Mouse (Mus musculus) spleen, embryonic (tissue): Measurements from ENCODE around the gene Atm.

Experiments used
- CTCF ChIA-PET: fragments of 350-600 bp; sonication (Branson Sonifier 250); formaldehyde crosslinking; loops from one replicate; lab custom pipeline; 2022; lab: Charles Lee

The Atm gene

DNA sequence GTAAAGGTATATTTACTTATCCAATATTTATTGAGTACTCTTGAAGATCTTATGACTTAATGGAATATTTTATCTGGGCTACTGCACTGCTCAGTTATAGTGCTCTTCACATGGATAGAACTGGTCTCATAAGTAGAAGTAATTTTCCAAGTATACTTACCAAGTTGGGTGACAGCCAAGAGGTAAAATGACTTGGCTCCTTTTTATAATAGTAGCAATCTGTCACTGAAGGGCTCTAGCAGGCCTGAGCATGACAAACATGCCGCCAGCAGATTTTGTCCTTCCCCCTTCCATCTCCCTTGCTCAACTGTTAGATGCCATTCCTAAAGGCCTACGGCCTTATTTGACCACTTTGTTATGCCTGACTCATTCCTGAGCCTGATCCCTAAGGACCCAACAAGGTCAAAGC lies 127.6 kb downstream of the Atm start:
- CTCF ChIA-PET, result no interaction called here

DNA sequence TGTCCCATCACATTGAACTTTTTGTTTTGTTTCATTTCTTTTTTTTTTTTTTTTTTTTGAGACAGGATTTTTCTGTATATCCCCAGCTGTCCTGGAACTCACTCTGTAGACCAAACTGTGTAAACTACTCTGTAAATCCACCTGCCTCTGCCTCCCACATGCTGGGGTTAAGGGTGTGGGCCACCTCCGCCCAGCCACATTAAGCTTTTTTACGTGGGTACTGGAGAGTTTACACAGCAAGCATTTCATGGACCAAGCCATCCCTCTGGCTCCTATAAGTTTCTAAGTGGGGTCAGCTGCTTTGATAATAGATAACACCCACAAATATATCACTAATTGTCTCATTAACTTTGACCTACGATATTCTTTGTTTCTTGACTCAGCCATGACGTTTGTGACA lies 128.0 kb downstream of the Atm start:
- CTCF ChIA-PET, result no interaction called here

DNA sequence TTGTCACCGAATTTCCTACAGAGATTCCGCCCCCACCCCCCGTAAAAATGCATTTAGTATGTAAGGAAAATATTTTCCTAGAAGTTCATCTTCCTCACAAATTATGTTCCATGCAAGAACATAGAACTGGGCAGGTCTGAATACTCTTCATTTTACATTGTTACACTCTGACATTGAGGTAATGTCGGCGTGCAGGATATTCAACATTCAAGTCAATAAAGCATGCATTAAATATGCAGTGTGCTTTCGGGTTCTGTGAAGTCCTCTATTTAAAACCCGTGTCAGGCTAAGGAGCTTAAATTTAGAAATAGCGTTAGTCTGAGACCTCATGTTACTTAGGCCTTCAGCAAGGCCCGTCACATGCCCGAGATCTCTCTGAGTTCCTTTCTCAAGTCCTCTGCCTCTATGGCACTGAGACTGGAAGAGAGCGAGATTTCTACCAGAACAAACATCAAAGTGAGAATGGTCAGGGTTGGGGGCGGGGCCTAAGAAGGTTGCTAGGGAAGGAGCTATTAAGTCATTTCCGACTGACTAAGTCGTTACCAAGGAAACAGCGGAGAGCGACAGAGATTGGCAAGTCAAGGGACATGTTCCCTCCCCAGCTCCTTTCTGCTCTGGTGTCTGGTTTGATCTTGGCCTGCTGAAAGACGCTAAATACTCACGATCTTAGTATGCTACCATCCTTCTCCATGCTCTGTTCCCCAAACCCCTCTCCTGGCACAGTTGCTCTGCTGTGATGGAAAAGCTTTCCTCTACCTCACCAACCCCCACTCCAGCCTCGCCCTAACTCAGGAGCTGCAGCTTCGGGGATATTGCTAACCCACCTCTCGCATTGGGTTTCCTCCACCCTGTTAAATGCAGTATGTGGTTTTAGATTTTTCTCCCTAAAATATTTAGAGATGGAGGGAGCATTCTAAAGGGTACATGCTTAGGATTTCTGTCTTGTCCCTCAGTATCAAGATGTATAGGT lies 131.5 kb downstream of the Atm start:
- CTCF ChIA-PET, result no interaction called here

DNA sequence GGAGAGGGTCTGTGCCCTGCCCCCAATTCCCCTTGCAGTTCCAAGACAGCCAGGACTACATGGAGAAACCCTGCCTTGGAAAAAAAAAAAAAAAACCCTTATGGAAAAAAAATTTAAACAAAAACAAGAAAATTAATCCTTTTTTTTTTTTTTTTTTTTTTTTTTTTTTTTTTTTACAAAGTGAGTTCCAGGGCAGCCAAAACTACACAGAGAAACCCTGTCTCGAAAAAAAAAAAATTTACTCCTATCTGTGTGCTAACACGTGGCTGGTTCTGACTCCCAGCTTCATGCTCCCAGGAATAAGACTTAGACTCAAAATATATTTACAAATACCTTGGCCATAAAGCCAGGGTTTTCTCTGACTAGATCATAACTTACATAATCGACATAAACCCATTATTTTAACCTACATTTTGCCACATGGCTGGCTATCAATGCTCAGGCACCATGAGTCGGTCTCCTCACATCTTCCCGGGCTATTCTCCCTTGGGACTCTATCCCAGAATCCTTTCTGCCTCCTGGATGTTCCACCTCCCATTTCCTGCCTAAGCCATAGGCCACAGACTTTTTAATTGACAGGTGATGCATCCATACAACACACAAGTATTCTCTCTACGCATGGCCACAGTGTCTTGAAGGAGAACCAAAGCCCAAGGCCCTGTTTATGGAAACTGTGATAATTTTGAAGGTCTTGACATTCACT lies 132.3 kb downstream of the Atm start:
- CTCF ChIA-PET, result no interaction called here

DNA sequence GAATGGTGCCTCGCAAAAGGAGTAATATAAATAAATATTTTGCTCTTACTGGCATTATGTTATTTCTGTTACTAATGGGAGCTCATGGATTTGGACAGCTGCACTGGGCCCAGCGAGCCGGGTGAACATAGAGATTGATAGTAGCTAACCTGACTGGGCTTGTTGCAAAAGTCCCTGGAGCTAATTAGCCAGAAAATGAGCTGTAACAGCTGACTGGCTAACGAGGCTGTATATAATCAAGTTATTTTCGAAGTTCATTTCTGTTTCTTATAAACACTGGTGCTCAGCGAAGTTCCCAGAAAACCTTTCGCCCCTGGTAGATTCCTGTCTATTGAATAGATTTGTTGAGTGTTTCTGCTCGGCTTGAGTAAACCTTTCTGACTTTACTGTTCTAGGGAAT lies 133.5 kb downstream of the Atm start:
- CTCF ChIA-PET, result interaction anchor here (0.7 kb wide), 1 partner anchor 12 kb away, joined by 4 read pairs; no protein-coding TSS in a partner anchor

DNA sequence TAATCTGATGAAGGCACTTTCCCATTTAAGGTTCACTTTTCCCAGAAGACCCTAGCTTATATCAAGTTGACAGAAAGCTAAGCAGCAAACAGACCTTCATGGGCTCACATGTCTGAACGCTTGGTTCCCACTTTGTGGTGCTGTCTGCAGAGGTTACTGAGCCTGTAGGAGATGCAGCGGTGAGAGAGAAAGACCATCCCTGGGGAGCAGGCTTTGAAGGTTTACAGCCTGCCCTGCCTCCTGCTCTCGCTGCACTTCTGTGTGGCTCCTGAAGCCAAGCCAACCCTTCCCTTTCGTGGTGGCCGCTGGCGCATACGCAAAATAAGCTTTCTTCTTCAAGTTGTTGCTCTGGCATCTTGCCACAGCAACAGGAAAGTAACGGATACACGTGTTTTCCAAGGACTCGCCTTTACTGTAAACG lies 134.2 kb downstream of the Atm start, which contains the start of gene 4930550C14Rik:
4930550C14Rik (plus strand) TSS at position 35 of the 421 bp plus-strand sequence.
- CTCF ChIA-PET, result interaction anchor here (0.7 kb wide), 1 partner anchor 12 kb away, joined by 4 read pairs; no protein-coding TSS in a partner anchor

DNA sequence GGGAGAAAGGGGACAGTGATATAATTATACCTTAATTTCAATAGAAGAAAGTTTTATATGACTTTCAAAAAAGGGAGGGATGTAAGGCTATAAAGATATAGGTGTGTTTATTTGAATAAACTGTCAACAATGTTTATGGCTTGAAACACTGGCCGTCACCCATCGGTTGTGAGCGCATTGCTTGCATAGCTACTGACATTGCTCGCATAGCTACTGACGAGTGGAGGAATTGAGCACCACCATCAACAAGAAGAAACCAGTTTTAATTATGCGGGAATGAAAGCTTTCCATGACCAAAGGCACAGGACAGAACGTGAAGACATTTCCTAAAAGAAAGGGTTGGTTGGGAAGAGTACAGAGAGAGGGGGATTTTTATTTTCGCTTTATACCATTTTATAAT lies 135.4 kb downstream of the Atm start:
- CTCF ChIA-PET, result interaction anchor here (0.7 kb wide), 1 partner anchor 110 kb away, joined by 3 read pairs; no protein-coding TSS in a partner anchor

DNA sequence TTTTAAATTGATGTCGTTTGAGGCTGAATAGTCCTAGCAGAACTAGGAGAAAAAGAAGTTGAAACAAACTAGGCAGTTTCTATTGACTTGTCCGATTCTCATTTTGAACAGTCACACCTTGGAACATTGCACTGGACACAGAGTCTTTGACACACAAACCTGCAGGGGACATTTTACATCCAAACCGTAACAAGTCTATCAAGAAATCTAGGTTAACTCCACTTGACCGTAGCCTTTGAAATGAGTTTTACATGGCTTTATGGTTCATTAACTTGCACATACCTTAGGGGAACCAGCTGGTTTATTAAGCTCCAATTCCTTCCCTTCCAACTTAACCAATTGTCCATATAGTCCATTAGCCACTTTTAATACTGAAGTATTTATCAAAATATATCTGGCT lies 135.8 kb downstream of the Atm start:
- CTCF ChIA-PET, result no interaction called here

DNA sequence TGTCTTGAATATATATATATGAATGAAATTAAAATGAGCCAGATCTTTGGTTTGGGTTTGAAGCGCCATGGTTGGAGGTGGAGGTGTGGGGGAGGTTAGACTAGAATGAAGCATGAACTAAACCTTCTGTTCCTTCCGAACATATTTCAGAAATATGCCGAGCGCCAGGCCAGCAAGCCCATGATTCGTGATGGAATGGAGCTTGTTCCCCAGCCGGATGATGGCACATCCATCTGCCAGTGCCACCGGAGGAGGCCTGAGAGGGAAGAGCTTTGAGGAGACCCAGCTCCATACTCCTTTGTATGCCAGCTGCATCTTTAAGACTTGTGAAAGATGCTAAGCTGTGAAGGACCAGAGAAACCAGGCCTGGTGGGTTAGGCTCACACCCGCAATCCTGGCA lies 137.0 kb downstream of the Atm start:
- CTCF ChIA-PET, result no interaction called here

DNA sequence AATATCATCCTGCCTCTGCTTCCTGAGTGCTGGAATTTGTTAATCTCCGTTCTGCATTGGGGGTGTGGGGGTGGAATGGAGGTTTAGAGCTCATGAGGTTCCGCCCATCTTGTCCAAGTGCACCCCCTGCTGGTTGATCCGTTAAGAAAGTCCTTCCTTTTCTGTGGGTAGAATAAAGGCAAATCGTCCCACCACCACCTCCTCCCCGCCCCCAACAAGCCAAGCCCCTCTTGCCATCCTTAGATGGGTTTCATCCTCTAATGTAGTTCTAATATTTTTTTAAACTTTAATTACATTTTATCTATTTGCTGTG lies 138.2 kb downstream of the Atm start:
- CTCF ChIA-PET, result interaction anchor here (1.1 kb wide), 1 partner anchor 130 kb away, joined by 3 read pairs; no protein-coding TSS in a partner anchor

DNA sequence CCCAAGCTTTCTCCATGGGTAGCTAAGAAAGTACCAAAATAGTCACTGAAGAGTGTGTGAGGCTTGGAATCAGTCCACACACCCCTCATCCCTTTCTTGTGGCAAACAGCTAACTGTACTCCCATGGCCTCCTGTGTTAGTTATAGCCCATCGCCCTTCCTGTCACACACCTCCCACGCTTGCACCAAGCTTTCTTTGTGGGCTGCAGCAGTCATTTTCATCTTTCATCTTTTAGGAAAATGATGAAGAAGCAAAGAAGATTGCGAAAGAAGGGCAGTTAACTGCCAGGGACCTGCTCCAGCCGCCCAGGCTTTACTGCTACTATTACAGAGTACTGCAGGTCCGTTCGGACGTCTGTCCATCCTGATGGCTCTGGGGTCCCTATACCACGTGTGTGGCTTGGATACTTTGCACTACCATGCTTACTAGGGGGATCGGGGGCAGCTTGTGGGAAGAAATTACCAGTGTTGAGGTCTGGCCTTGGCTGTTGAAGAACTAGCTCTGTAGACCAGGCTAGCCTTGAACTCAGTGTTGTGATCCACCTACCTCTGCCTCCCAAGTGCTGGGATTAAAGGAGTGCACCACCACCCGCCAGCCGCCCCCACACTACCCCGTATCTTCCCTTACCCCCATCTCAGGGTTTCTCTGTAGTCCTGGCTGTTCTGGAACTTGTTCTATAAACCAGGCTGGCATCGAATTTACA lies 138.7 kb downstream of the Atm start:
- CTCF ChIA-PET, result interaction anchor here (0.6 to 1.1 kb wide), 3 partner anchors 56 to 143 kb away, joined by 3 to 6 read pairs (median 4); no protein-coding TSS in a partner anchor

DNA sequence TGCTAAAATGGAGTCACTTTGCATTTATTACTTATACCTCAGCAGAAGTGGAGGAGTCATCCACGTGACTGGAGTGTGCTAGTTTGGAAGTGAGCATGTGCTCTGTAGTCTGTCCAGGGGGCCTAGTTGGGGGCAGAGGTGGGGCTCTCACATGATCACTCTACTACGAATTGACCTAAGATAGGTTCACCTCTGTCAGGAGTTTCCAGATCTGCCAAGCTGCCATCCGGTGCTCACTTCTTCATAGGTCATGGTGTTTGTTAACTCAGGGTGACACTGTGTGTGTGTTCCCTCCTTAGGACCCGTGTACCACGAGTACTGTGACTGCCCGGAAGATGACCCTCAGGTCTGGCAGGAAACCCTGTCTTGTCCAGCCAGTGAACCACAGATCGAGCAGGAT lies 146.4 kb downstream of the Atm start:
- CTCF ChIA-PET, result no interaction called here
